Mouse (Mus musculus) neural tube, embryonic 13.5 days (tissue): ENCODE measurements around the gene Dcpp3. TPM values are rescaled to one million over a fixed set of nuclear protein-coding genes. Genes with fewer than 3 reads are reported as not detected.
"Not testable (repeated sequence)": the region's sequence is repeated elsewhere in the genome, so short reads cannot be mapped to it uniquely, and the experiment has no call there.

Experiments used
- ATAC-seq: fragments of 200-750 bp; cut with Nextera tagmentation; 2 replicates; pipeline ENCODE4 v1.8.0; 2017; ENCODE audit warnings: low read depth, mild to moderate bottlenecking, moderate TSS enrichment, moderate library complexity
- H3K27ac ChIP-seq: fragments of 300-500 bp; sonication (generic); replicated peaks from 2 replicates; pipeline ENCODE4 v1.5.1; 2015; ENCODE audit warnings: moderate library complexity, mild to moderate bottlenecking, inconsistent platforms
- H3K27me3 ChIP-seq: fragments of 300-500 bp; sonication (generic); 2 replicates; pipeline ENCODE4 v1.6.1; 2015; ENCODE audit warnings: mild to moderate bottlenecking, inconsistent platforms
- H3K36me3 ChIP-seq: fragments of 300-500 bp; sonication (generic); 2 replicates; pipeline ENCODE4 v1.6.1; 2015; ENCODE audit warnings: mild to moderate bottlenecking, inconsistent platforms
- H3K4me1 ChIP-seq: fragments of 300-500 bp; sonication (generic); replicated peaks from 2 replicates; pipeline ENCODE4 v1.6.1; 2015; ENCODE audit warnings: inconsistent platforms
- H3K4me2 ChIP-seq: fragments of 300-500 bp; sonication (generic); 2 replicates; pipeline ENCODE4 v1.6.1; 2015; ENCODE audit warnings: inconsistent platforms, mild to moderate bottlenecking, moderate library complexity
- H3K4me3 ChIP-seq: fragments of 300-500 bp; sonication (generic); 2 replicates; pipeline ENCODE4 v1.5.1; 2015; ENCODE audit warnings: mild to moderate bottlenecking, inconsistent platforms
- H3K9ac ChIP-seq: fragments of 300-500 bp; sonication (generic); 2 replicates; pipeline ENCODE4 v1.6.1; 2015; ENCODE audit warnings: moderate library complexity, mild to moderate bottlenecking, inconsistent platforms
- H3K9me3 ChIP-seq: fragments of 300-500 bp; sonication (generic); 2 replicates; pipeline ENCODE4 v1.6.1; 2016; ENCODE audit warnings: inconsistent platforms
- WGBS: fragments of 180-500 bp; shearing (Covaris S2); methylation state at CpG from one replicate; pipeline ENCODE4 v1.1.7; 2015; 5-methylcytosine and 5-hydroxymethylcytosine counted together
- polyA plus RNA-seq: library from polyadenylated mRNA; unstranded; fragments of >200 nt; fragmentation: Nextera tagmentation; extraction: Ambion mirVana; gene quantifications from 2 replicates; pipeline ENCODE4 v1.2.1, GENCODE M21; 2015

The Dcpp3 gene
- polyA plus RNA-seq: not detected in 2 replicates

DNA sequence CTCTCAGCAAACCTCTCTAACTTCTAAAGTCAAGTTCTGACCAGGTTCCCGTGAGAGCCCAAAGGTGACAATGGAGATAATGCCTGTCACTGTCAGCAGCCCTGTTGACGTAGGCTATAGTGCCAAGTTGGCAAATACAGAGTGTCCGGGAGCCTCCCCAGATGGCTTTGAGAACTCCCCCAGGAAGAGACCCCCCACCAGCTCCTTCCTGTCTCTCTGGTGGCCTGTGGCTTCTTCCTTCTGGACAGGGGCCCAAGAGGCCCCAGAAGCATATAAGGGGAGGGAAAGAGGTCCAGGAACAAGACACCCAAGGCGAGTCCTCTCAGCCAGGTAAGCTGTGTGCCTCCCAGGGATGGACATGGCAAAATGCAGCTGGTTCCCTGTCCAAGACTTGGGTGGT lies at the start of gene Dcpp3:
Gene Dcpp3 (plus strand): TSS at position 301 of the 400 bp plus-strand sequence.
- not testable (repeated sequence) for H3K9me3 ChIP-seq, H3K4me2 ChIP-seq, H3K36me3 ChIP-seq, H3K4me1 ChIP-seq, ATAC-seq, H3K4me3 ChIP-seq, H3K27me3 ChIP-seq, H3K9ac ChIP-seq, H3K27ac ChIP-seq
- WGBS: 87% methylated on average over 4 of the region's 4 CpGs

DNA sequence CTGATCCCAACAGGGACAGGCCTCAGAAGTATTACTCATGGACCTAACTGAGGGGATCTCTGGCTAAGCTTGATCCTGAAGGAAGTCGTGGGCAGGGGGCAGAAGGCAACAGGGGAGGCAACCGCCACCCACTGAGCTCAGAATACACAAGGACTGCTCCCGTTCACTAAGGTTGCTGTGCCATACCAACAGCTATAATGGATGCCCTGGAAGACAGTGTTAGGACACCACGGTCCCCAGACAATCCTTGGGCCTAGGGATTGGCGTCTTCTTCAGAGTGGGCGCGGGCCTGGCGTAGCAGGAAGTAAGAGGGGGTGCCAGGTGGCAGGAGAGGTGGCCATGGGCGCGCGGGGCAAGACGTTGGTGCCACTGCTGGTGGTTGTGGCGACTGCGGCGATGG lies 49.5 kb upstream of the Dcpp3 start, which contains the start of gene Prss21:
Gene Prss21 (plus strand): TSS at position 301 of the 400 bp plus-strand sequence.
- Histone ChIP-seq H3K4me2 (no peak within 1 kb of the TSS), H3K9me3 (no peaks in the 10 kb centered on the region), H3K4me3 (no peak within 1 kb of the TSS), H3K36me3 (no peaks in the 10 kb centered on the region), H3K9ac (no peak within 1 kb of the TSS), H3K27me3 (no peaks in the 10 kb centered on the region), H3K4me1 (no peaks in the 10 kb centered on the region), H3K27ac (no peak within 1 kb of the TSS)
- 87% methylated on average over 15 of the region's 15 CpGs for WGBS
- no peak for ATAC-seq

DNA sequence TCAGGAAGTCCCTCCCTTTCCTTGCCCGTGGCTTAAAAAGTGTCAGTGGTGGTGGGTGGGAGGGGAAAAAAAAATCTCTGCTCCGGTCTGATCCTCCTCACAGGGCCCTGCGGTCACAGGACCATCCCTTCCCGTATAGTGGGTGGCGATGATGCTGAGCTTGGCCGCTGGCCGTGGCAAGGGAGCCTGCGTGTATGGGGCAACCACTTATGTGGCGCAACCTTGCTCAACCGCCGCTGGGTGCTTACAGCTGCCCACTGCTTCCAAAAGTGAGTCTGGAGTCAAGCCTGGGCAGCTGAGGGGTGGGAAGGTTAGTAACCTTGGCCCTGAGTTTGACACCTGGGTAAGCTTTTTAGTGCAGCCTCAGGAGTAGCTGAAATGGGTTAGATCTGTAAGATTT lies 48.7 kb upstream of the Dcpp3 start:
- H3K9ac ChIP-seq: no peak overlapping the region
- no peak for ATAC-seq
- WGBS: 88% methylated on average over 11 of the region's 11 CpGs
- H3K27ac ChIP-seq: no peak overlapping the region
- no peaks in the 10 kb centered on the region for H3K4me1 ChIP-seq
- no peaks in the 10 kb centered on the region for H3K27me3 ChIP-seq
- H3K36me3 ChIP-seq: no peaks in the 10 kb centered on the region
- no peaks in the 10 kb centered on the region for H3K9me3 ChIP-seq
- H3K4me3 ChIP-seq: no peak overlapping the region
- no peak overlapping the region for H3K4me2 ChIP-seq

DNA sequence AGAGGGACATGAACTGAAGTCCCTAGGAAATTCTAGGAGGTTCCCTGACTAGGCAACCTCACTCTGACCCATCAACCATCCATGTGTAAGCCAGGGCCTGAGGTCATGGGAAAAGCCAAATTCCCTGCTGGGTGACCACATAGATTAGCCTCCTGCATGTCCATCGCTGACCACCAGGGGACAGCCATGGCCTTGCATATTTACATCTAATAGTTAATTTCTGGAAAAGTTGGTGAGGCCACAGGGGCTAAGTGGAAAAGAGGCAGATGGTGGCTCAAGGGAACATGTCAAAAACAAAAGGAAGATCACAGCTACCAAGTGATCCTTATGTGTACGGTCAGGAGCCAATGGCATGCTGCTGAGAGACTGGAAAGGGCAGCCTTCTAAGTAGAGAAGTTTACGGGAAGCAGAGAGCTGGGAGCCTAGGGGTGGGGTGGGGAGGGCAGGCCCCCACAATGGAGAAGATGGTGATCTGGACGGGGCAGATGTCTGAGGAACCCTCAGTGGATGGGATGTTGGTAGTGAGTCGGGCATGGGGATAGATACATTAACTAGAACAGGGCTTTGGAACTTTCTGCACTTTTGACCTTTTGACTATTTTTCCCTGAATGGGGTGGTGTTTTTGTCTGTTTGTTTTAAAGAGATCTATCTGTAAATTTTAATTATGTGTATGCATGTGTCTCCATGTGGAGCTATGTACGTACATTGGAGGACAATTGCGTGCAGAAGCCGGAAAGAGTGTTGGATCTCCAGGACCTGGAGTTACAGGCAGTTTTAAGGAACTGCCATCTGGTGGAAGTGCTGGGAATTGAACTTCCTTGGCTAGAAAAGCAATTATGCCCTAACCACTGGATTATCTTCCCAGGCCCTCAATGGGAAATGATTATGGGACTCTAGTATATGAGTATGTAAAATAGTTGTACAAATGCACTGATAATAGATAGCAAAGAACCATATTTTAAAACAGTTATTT lies 43.1 kb upstream of the Dcpp3 start:
- ATAC-seq: no peak
- WGBS: 49% methylated on average over 8 of the region's 8 CpGs
- Histone ChIP-seq H3K4me1 (no peaks in the 10 kb centered on the region), H3K36me3 (no peaks in the 10 kb centered on the region), H3K4me2 (no peak overlapping the region), H3K27me3 (no peaks in the 10 kb centered on the region), H3K4me3 (no peak overlapping the region), H3K27ac (no peak overlapping the region), H3K9me3 (no peaks in the 10 kb centered on the region), H3K9ac (no peak overlapping the region)

DNA sequence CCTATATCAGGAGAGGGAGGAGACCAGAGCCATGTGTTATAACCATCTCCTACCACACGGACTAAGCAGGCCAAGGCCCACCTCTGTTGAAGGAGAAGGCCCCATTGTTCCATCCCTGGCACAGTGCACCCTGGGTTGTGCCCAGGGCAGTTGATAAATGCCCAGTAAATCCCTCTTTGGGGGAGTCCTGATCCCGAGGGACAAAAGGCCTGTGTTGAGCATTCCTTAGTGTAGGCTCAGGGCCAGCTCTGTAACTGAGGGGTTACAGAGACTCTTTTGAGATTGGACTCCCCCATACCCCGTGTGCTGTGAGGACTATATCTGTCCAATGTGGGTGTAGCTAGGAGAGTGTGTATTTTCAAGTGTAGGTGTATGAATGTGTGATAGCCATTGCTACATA lies 40.5 kb upstream of the Dcpp3 start:
- H3K4me3 ChIP-seq: no peak overlapping the region
- no peaks in the 10 kb centered on the region for H3K27me3 ChIP-seq
- peak overlapping the region; percentile 54 for H3K27ac ChIP-seq
- WGBS: 49% methylated on average over 3 of the region's 3 CpGs
- no peak overlapping the region for H3K9ac ChIP-seq
- H3K9me3 ChIP-seq: no peaks in the 10 kb centered on the region
- peak; percentile 91 for ATAC-seq
- no peaks in the 10 kb centered on the region for H3K36me3 ChIP-seq
- no peak overlapping the region for H3K4me2 ChIP-seq
- H3K4me1 ChIP-seq: no peaks in the 10 kb centered on the region

DNA sequence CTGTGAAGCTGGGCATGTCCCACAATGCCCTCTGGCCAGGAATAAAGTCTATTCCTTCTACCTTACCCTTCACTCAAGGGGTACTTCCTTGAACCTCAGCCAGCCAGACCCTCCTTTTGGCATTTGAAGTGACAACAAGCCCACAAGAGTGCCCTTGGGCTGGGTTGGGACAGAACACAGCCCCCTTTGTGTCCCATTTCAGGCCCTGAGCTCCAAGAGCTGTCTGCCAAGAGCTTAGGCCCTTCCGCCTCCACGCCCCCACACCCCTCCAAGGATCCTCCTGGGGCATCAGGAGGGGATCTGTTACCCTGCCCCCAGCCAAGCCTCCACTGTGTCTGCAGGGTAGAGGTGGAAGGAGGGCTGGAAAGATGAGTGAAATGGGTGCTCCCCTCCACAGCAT lies 40.1 kb upstream of the Dcpp3 start:
- Histone ChIP-seq H3K4me3 (no peak overlapping the region), H3K9ac (no peak overlapping the region), H3K9me3 (no peaks in the 10 kb centered on the region), H3K27ac (peak overlapping the region; percentile 23), H3K36me3 (no peaks in the 10 kb centered on the region), H3K4me2 (no peak overlapping the region), H3K27me3 (no peaks in the 10 kb centered on the region), H3K4me1 (no peaks in the 10 kb centered on the region)
- ATAC-seq: peak; percentile 76; the same call in 1 of the 2 replicates
- WGBS: 86% methylated on average over 2 of the region's 2 CpGs

DNA sequence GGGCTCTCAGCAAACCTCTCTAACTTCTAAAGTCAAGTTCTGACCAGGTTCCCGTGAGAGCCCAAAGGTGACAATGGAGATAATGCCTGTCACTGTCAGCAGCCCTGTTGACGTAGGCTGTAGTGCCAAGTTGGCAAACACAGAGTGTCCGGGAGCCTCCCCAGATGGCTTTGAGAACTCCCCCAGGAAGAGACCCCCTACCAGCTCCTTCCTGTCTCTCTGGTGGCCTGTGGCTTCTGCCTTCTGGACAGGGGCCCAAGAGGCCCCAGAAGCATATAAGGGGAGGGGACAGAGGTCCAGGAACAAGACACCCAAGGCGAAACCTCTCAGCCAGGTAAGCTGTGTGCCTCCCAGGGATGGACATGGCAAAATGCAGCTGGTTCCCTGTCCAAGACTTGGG lies 36.7 kb upstream of the Dcpp3 start, which contains the start of the genes Dcpp1 and Dcpp2:
Gene Dcpp1 (plus strand): TSS at position 301 of the 400 bp plus-strand sequence.
Gene Dcpp2 (plus strand): TSS at position 305 of the 400 bp plus-strand sequence.
- not testable (repeated sequence) for H3K9me3 ChIP-seq, H3K9ac ChIP-seq, H3K4me2 ChIP-seq, H3K4me3 ChIP-seq, H3K36me3 ChIP-seq, H3K27me3 ChIP-seq, H3K27ac ChIP-seq, ATAC-seq, H3K4me1 ChIP-seq
- 85% methylated on average over 4 of the region's 4 CpGs for WGBS

DNA sequence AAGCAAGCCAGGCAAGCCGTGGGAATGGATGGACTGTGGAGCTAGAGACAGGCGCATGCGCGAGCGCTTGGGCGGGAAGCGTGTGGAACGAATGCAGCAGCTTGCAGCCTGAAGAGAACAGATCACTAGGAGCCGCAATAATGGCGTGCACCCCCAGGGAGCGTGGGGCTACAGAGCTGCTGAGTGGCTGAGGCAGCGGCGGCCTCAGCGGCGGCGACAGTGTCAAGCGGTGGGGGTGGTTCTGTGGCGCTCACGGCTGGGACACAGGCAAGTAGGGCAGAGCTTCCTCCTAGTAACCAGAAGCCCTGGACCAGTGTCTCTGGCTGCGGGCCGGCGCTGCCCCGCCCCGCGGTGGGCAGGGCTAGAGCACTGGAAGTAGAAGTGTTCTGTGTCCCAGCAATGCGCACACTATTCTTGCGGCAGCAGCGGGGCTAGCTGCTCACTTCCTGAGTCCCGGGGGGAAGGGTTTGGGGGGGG lies 7.3 kb downstream of the Dcpp3 start:
- Histone ChIP-seq H3K36me3 (no peaks in the 10 kb centered on the region), H3K4me2 (peak overlapping the region; percentile 80), H3K4me1 (peaks cover 15% of the 10 kb centered on the region), H3K27ac (peak overlapping the region; percentile 94), H3K9ac (peak overlapping the region; percentile 69), H3K9me3 (no peaks in the 10 kb centered on the region), H3K27me3 (0 out of 2 replicates have a peak, but pooled peaks cover 3% of the 10 kb centered on the region), H3K4me3 (peak overlapping the region; percentile 57)
- peak; percentile 98 for ATAC-seq
- under 1% methylated on average over 29 of the region's 29 CpGs for WGBS

DNA sequence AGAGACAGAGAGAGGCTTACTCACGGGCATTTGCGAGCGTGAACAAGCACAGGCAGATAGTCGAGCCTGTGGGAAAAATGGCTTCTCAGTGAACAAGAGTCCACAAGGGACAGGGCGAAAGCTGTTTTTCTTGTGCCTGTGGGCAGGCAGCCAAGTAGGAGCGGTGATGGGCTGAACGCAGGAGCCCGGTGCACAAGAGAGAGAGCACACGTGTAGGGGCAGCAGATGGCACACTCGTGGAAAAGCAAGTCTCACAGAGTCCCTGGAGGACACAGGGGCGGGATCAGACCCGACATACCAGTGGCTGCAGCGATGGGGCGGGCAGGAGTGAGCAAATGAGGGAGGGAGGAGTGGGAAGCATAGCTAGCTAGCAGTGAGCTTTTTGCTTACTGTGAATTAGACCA lies 7.8 kb downstream of the Dcpp3 start:
- H3K9me3 ChIP-seq: no peaks in the 10 kb centered on the region
- under 1% methylated on average over 14 of the region's 14 CpGs for WGBS
- 0 out of 2 replicates have a peak, but pooled peaks cover 3% of the 10 kb centered on the region for H3K27me3 ChIP-seq
- no peaks in the 10 kb centered on the region for H3K36me3 ChIP-seq
- H3K9ac ChIP-seq: peak overlapping the region; percentile 69
- H3K4me3 ChIP-seq: peak overlapping the region; percentile 57
- peaks cover 15% of the 10 kb centered on the region for H3K4me1 ChIP-seq
- peak overlapping the region; percentile 80 for H3K4me2 ChIP-seq
- peak; percentile 94 for ATAC-seq
- peak overlapping the region; percentile 94 for H3K27ac ChIP-seq

DNA sequence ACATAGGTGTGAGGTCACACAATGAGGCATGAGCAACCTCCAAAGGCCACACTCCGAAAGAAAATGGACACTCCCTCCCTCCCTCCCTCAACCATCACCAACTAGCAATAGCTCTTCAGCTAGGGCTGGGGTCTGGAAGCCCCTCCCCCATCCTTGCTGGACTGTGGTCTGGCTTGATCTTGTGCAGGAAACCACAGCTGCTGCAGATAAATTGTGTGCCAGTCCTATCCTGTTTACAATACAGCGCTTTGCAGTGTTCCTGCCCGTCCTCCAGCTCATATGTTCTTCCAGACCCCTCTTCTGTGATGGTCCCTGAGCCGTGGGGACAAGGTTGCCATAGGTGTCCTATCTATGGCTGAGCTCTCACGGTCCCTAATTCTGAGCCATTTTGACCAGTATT lies 13.9 kb downstream of the Dcpp3 start:
- ATAC-seq: no peak
- no peak overlapping the region for H3K4me2 ChIP-seq
- no peaks in the 10 kb centered on the region for H3K9me3 ChIP-seq
- H3K4me3 ChIP-seq: no peak overlapping the region
- 0 out of 2 replicates have a peak, but pooled peaks cover 3% of the 10 kb centered on the region for H3K27me3 ChIP-seq
- H3K9ac ChIP-seq: no peak overlapping the region
- H3K36me3 ChIP-seq: no peaks in the 10 kb centered on the region
- no peak overlapping the region for H3K27ac ChIP-seq
- 85% methylated on average over 5 of the region's 5 CpGs for WGBS
- no peaks in the 10 kb centered on the region for H3K4me1 ChIP-seq

DNA sequence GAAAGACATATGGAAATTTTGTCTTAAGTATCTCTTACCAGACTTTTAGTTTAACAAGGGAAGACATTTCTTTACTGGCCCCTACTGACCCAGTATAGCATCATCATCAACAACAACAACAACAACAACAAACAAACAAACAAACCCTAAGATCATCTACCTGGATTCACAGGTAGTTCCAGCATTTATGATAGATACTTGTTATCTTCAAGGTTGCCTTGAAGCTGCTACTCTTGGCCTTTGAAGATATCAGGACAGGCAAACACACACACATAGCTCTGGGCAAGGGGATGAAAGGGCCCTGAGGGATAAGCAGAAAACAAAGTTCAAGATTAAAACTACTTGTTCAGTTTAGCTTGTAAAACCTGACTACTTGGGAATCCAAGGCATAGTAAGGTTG lies 24.1 kb downstream of the Dcpp3 start, which contains the start of gene Sbp:
Gene Sbp (plus strand): TSS at position 301 of the 400 bp plus-strand sequence.
- Histone ChIP-seq H3K36me3 (no peaks in the 10 kb centered on the region), H3K4me3 (no peak within 1 kb of the TSS), H3K4me1 (no peaks in the 10 kb centered on the region), H3K9me3 (no peaks in the 10 kb centered on the region), H3K4me2 (no peak within 1 kb of the TSS), H3K27me3 (no peaks in the 10 kb centered on the region), H3K27ac (no peak within 1 kb of the TSS), H3K9ac (no peak within 1 kb of the TSS)
- ATAC-seq: no peak

DNA sequence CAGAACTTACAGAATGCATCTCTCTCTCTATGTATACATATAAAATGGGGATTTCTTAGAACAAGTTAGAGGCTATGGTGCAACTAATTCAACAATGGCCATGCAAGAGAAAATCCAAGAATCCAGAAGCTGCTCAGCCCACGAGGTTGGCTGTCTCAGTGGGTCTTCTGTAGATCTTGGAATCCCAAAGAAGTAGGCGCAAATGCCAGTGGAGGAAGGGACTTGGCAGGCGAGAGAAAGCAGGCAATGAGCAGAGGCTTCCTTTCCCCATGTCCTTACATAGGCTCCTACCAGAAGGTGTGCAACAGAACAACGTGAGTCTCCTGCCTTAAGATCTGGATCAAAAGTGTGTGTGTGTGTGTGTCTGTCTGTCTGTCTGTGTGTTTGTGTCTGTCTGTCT lies 30.2 kb downstream of the Dcpp3 start:
- H3K4me3 ChIP-seq, H3K27me3 ChIP-seq, H3K9ac ChIP-seq, H3K27ac ChIP-seq, H3K36me3 ChIP-seq, H3K4me1 ChIP-seq, H3K4me2 ChIP-seq, H3K9me3 ChIP-seq, ATAC-seq: not testable (repeated sequence)
- 85% methylated on average over 4 of the region's 4 CpGs for WGBS
